Mouse (Mus musculus): ENCODE measurements around the gene Herc1. TPM values are rescaled to one million over a fixed set of nuclear protein-coding genes. Genes with fewer than 3 reads are reported as not detected.
"Not testable (repeated sequence)": the region's sequence is repeated elsewhere in the genome, so short reads cannot be mapped to it uniquely, and the experiment has no call there.

The Herc1 gene
- total RNA-seq, 2 experiments from 2014 or later = 110 to 114 TPM

DNA sequence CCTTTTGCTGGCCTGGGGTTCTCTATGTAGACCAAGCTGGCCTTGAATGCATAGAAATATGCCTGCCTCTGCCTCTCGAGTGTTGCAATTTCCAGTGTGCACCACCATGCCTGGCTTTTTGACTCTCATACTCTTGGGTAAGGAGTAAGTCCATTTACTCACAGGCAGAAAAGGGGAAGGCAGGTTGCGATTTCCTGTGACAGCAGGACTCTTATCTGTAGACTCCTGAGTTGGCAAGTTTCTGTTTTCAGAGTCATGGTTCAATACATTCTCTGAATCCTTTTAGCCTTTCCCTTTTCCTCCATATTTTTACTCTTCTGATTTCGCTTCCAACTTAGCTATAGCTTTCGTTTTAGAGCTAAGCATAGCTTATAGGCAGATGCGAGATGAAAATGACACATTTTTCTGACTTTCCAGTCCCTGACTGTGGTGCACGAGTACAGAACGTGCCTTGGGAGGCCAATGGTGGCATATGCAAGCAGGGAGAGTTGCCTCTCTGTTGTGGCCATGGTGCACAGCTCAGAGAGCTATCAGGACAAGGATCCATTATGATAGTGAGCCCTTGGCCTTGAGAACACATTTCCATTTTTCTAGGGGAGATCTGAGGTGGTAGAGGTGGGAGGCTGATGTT lies 2.7 kb upstream of the Herc1 start:
- DNase-seq (ENCODE audit: low spot score in 2 of 2) = no peak

DNA sequence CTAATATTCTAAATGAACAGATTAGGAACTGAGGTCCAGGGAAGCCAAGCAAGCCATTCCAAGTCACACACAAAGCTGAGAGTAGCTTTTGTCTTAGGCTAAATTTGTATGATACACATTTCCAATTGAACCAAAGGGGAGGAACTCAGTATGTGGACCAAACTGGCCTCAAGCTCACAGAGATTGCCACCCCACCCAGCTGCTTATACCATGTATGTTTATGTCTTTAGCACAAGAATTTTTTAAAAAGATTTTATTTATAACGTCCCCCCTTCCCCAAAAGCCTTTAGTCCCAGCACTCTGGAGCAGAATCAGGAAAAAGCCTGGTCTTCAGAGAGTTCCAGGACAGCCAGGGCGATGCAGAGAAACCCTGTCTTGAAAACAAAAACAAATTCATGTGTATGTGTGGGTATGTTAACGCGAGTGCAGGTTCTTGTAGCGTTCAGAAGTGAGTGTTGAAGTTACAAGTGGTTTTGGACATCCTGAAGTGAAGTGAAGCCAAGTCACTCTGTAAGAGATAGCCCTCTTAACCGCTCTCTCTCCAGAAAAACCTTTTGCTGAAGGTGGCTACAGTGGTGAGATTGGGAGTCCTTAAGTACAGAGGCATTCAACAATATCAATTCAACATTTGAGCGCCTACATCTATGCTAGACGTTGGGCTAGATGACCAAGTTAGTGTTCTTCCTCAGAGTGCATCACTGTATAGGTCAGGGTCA lies 948 bp upstream of the Herc1 start:
- no peak for DNase-seq (ENCODE audit: low spot score in 2 of 2)

DNA sequence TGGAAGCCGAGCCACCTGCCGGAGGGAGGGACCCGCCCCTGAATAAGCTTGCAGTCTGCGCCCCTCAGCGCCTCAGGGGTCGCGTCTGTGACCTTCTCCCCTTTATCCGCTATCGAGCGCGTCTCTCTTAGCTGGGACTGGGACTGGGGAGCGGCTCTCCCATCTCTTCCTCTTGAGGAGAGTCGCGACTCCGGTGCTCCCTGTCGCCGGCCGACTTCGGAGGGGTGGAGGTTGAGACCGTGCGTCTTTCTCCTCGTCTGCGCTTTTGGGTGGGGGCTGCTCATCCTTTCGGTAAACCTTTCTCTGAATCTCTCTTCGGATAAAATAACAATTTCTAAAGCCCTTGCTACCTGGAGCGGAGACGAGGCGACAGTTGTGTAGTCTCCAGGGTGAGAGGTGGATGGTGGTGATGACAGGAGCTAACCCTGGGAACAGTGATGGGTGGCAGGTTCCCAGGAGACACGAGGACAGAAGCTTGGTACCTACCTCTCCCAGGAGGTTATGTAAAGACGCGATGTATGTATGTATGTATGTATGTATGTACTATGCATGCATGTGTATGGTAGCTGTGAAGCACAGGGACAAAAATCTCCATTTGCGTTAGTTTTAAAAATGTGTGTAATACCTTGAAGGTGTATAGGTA lies 659 bp downstream of the Herc1 start:
- peak; percentile 24 to 33 for DNase-seq (ENCODE audit: low spot score in 2 of 2)

DNA sequence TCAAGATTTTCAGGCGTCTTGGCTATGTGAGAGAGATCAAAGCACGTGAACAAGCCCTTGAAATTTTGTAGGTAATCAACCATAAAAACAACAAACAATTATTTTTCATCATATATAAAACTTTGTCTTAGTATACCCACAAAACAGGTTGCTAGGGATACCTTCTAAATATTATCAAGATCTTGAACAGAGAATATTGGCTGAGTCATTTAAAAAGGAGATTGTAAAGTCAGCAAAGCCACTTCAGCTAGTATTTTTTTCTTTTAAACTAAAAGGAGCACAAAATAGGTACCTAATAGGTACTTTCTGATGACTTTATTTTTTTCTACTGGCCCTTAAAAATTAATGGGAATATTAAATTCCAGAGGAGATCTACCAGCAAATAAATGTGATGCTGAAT lies 2.5 kb downstream of the Herc1 start:
- DNase-seq (ENCODE audit: low spot score in 2 of 2) = no peak

DNA sequence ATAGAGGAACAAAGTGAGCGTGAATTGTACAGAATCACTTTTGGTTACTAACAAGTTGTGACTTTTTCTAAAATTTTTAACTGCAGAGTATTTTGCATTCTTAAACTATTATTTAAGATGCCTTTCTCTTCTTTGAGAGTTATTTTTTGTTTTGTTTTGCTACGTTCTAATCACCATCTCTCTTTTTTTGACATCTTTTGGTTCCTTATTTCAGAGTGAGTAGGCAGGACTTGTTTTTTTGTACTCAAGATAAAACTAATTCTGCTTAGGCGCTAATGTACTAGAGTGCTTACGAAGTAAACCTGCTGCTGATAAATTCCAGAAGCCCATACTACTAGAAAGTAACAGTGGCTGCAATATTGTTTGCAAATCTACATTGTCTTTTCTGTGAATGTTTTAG lies 8.9 kb downstream of the Herc1 start:
- DNase-seq (ENCODE audit: low spot score in 2 of 2) = no peak

DNA sequence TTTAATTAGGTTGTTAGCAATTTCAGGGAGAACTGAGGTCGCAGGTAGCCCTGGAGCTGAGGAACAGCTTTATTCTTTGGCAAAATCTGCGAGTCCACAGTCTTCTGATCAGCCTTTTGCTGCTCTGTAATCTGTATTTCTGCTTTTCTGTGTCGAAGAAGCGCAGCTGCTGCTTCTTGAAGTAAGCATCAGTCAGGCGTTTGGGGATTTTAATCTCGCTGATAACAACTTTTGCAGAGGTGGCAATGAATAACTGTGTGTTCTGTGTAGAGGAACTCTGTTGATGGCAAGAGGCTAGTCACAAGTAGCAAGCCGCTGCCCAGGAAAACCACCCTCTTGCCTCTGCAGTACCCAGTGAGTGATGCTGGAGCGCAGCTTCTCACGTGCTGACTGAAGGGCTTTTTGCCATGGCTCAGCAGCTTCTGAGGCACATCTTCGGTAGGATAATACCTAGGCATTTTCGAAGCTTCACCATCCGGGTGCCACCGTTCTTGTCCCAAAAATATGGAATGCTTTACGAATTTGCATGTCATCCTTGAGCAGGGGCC lies 10.0 kb downstream of the Herc1 start:
- peak; percentile 18 to 20 for DNase-seq (ENCODE audit: low spot score in 2 of 2)

DNA sequence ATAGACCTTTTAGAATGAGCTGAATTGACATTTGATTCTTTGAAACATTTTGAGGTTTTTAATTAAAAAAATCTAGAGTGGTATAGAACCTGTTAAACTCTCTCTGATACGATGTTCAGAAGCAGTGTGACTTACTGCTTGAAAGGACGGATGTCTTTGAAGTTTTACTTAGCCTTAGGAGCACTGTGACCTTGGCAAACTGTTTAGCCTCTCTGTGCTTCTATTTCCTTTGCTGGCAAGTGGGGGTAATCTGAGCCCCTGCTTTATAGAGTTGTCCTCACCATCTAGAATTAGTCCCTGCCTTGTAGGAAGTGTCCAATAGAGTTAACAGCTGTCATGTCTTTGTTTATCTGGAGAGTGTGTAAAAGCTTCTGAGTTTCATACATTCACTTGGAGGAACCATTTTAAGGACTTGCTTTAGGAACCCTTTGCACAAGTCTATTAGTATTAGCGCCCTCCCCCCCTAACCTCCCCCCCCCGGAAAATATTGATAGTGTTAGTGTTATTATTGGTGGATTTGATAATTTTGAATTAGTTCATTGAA lies 18.7 kb downstream of the Herc1 start:
- no peak for DNase-seq (ENCODE audit: low spot score in 2 of 2)

DNA sequence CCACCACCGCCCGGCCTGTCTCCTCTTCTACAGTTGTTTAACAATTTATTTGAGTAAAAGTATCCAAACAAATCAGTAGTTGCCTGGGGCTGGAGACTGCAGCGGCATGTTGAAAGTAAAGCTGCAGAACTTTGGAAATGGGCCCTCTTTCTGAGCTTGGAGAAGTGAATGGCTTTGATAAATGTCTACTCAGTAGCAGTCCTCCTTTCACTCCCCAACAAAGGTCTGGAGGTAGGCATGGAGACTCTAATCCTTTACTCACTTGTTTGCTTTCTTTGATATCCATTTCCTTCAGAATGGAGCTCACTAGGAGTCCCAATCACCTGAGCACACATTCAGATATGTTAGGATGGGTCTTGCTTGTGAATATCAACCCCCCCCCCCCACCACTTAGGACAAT lies 20.1 kb downstream of the Herc1 start:
- DNase-seq (ENCODE audit: low spot score in 2 of 2) = no peak

DNA sequence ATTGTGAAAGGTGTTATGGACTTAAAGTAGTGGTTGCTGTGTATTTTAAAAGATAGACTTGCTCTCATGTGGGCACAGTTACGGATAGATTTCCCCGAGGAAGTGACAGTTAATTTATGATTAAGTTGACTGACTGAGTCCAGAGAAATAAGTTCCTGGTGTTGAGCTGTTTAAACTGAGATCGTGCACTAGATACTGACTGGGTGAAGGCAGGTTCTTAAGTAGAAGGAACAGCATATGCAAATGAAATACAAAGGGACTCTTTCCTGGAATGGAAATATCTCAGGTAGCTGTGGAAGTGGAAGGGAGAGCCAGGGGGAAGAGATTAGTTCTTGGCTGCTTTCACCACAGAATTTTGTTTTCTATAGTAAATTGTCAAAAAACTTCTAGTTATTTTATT lies 20.6 kb downstream of the Herc1 start:
- DNase-seq (ENCODE audit: low spot score in 2 of 2) = no peak

DNA sequence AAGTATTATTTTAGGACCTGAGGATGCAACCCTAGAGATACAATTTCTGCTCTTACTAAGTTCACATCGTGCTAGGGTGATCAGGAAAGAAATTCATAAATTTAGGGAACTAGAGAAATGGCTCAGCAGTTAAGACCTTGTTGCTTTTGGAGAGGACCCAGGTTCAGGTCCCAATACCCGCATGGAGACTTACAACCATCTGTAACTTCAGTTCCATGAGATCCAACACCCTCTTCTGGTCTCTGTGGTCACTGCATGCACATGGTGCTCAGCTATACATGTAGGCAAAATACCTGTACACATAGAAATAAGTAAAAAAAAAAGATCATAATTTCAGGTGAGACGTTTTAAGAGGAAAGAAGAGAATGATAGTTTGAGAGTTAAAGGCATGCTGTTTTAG lies 23.2 kb downstream of the Herc1 start:
- DNase-seq (ENCODE audit: low spot score in 2 of 2) = no peak

DNA sequence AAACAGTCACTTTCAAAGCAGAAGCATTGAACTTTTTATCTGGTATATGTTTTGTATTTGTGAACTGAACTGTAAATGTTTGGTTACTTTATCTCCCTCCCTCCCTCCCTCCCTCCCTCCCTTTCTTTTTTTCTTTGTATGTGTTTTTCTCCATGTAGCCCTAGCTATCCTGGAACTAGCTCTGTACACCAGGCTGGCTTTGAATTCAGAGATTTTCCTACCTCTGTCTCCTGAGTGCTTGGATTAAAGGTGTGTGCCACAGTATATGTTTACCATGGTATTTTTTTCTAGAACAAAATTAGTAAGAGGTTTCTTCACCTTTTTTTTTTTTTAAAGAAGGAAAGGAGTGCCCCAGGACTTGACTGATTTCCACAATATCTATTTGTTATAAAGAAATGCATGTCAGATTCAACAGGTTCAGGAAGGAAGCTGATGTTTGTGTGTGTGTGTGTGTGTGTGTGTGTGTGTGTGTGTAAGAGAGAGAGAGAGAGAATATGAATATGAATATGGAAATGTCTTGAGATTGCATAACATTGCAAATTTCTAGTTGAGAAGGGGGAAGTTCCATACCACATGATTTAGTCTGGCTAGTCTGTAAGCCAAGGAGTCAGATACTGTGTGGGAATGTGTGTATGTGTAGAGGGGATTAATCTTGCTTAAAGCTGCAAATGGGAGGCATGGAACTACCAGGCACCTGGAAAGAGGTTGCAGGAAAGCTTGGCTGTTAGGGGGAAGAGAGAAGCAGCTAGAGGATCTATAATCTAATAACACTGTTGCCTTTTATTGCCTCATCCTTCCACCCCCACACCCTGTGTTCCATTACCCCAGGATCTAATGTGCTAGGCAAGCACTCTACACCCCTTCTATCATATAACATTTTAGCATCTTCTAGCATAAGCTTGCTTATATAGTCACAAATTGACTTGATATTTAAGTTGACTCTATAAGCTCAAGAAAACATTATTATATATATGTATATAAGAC lies 24.5 kb downstream of the Herc1 start:
- no peak for DNase-seq (ENCODE audit: low spot score in 2 of 2)

DNA sequence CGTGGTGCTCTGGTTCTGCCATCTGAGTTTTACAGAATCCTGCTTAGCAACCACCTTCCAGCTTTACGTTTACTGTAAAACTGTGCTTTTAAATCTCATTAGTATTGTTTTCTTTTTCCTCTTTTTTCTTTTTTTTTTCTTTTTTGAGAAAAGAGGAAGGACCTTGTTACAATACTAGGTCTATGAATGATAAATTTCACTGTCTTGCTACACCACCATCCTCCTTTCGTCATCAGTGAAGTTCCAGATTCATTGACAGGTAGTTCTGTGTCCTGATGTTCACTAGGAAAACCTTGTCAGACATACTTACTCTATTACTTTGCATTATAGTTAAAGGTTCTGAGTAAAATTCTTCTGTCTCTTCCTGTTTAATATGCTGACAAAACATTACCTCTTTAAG lies 33.2 kb downstream of the Herc1 start:
- no peak for DNase-seq (ENCODE audit: low spot score in 2 of 2)

DNA sequence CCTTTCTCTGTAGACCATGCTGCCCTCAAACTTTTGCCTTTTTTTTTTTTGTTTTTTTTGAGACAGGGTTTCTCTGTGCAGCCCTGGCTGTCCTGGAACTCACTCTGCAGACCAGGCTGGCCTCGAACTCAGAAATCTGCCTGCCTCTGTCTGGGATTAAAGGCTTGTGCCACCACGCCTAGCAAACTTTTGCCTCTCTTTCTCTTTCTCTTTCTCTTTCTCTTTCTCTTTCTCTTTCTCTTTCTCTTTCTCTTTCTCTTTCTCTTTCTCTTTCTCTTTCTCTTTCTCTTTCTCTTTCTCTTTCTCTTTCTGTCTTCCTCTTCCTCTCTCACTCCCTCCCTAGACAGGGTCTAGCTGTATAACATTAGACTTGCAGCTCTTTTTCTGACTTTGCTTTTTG lies 40.1 kb downstream of the Herc1 start:
- DNase-seq (ENCODE audit: low spot score in 2 of 2) = not testable (repeated sequence)

DNA sequence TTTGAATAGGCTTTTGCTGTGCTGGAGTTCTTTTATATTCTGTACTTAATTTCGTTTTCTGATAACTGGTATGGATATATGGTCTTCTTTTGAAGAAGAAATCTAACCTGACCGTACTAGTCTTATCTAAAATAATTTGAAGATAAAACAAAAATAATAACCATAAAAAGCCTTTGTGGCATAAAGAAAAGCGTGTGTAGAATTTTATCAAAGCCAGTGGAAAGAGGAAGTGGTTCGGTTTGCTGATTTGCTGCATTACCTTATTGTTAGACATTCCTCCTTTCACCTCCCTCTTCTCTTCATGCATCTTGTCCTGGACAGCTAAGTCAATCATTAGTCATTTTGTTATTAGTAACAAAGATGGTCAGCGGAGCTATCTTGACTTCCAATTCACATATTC lies 43.1 kb downstream of the Herc1 start:
- DNase-seq (ENCODE audit: low spot score in 2 of 2) = no peak

DNA sequence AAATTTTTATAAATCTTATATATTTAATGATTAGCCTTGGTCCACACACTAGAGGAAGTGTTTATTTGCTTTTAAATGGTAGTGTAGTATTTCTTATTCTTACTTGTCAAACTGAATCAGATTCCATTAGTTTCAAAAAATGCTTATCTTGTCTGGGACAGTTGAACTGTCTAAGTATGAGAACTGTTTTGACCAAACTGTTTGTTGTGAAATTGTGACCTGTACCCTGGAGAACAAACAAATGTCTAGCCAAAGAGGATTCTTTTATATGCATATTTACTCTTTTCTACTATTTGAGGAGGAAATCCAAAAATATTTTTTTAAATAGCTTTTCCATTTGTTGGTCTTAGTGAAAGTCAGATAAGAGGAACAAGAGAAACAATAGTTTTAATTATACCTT lies 73.2 kb downstream of the Herc1 start:
- no peak for DNase-seq (ENCODE audit: low spot score in 2 of 2)

DNA sequence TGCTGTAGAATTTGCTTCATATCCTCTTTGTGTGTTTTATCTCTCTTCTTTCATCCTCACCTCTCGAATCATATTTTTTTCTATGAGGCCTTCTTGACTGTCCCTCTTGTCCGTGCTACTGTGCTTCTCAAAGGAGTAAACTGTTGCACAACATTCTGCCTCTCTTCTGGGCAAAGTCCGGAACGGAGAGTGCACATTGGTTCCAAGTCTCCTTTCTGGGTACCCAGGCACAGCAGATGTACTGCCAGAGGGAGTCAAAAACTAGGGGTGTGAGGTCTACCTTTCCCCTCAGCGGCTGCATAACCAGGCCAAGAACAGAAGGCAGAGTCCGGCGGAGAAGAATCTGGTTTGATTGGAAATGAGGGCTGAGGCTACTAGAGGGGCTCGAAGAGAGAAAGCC lies 89.8 kb downstream of the Herc1 start:
- DNase-seq (ENCODE audit: low spot score in 2 of 2) = no peak

DNA sequence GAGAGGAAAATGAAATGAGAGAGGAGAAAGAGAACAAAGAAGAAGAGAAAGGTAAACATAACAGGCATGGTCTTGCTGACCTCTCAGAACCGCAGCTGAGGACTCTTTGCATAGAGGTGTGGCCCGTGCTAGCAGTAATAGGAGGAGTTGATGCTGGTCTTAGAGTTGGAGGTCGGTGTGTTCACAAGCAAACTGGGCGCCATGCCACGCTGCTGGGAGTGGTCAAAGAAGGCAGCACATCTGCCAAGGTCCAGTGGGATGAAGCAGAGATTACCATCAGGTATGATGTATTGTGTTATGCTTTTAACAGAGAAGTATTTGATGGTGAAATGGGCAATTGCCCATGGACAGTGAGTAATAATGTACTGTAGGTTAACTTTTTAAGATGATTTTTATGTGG lies 98.0 kb downstream of the Herc1 start:
- no peak for DNase-seq (ENCODE audit: low spot score in 2 of 2)

DNA sequence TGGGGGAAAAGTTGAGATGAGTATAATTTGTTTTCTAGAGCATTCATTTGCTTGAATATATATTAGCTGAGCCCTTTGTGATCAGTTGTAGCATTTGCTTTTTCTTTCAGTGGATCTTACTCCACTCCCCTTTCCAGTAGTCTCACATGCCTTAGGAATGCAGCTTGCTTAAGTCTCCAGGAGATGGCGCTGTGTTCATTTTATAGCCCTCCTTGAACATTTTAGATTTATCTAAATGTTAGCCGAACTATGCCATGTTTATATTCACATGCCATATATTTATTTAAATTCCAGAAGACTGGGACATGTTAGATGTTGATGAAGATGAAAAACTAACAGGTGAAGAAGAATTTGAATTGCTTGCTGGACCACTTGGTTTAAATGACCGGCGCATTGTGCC lies 114.8 kb downstream of the Herc1 start:
- no peak for DNase-seq (ENCODE audit: low spot score in 2 of 2)

DNA sequence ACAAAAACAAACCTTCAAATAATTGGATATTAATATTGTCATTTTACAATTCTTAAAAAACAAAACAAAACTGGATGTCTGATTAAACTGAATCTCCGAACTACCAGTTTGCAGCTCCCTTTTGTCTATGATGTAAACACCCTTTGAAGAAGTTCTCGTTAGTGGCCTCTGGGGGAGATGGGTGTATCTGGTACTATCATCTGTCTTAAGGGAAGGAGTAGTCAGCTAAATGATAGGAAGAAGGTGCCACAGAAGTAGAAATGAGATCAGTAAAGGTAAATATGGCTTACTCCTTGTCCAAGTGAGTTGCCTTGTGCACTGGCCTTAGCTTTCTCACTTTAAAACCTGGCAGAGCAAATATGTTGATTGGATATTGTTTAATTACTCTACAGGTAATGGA lies 127.5 kb downstream of the Herc1 start:
- no peak for DNase-seq (ENCODE audit: low spot score in 2 of 2)

DNA sequence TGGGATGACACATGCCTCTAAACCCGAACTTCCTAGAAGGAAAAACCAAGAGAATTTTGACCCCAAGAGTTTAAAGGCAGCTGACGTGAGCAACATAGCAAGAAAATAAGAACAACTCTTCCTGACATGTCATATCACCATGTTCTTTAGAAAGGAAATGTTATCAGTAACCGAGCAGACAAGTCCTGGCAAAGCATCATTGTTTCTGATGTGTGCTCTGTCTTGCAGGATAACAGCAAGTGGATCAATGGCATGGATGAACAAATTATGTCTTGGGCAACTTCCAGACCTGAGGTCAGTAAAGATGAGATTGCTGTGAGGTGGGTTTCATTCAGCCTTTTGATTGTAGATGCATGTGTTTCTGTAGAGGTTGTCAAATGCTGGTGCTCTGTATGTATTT lies 133.2 kb downstream of the Herc1 start:
- no peak for DNase-seq (ENCODE audit: low spot score in 2 of 2)

DNA sequence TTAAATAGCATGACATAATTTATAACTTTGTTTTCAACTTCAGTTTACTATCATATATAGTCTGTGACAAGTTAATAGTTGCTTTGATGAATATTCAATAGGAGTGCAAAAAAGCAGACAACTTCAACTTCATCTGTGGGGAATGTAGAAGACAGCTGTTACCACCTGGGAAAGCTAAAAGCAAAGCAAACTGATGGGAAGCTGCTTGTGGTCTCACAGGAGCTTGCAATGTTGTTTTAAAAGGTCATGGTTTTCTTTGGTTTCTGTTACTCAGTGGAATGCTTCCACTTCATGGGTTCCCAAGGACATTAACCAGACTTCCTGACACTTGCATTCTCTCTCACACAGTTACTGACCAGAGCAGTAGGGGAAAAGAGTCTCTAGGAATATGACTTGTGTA lies 138.5 kb downstream of the Herc1 start:
- DNase-seq (ENCODE audit: low spot score in 2 of 2) = no peak
